Mouse (Mus musculus) kidney, embryonic 14.5 days (tissue): ENCODE results near the gene Cyp11a1. TPM values are rescaled to one million over a fixed set of nuclear protein-coding genes. Genes with fewer than 3 reads are reported as not detected.

Source experiments
- ATAC-seq: fragments of 200-750 bp; cut with Nextera tagmentation; 2 replicates; pipeline ENCODE4 v1.8.0; 2017; ENCODE audit warnings: moderate number of reproducible peaks, mild to moderate bottlenecking, moderate TSS enrichment, moderate library complexity; ENCODE audit not compliant: low FRiP score, low TSS enrichment
- H3K27ac ChIP-seq: fragments of 300-500 bp; sonication (generic); 2 replicates; pipeline ENCODE4 v1.5.1; 2014; ENCODE audit warnings: low read depth, mild to moderate bottlenecking, low read length, moderate library complexity, mixed read lengths
- H3K27me3 ChIP-seq: fragments of 300-500 bp; sonication (generic); 2 replicates; pipeline ENCODE4 v1.6.1; 2014; ENCODE audit warnings: mild to moderate bottlenecking, low read length; ENCODE audit not compliant: control insufficient read depth, insufficient read depth
- H3K36me3 ChIP-seq: fragments of 300-500 bp; sonication (generic); 2 replicates; pipeline ENCODE4 v1.6.1; 2014; ENCODE audit warnings: low read length, mixed read lengths; ENCODE audit not compliant: control insufficient read depth, insufficient read depth
- H3K4me1 ChIP-seq: fragments of 300-500 bp; sonication (generic); 2 replicates; pipeline ENCODE4 v1.6.1; 2014; ENCODE audit warnings: low read length, mixed read lengths; ENCODE audit not compliant: control insufficient read depth, insufficient read depth
- H3K4me2 ChIP-seq: fragments of 300-500 bp; sonication (generic); replicated peaks from 2 replicates; pipeline ENCODE4 v1.6.1; 2014; ENCODE audit warnings: low read depth, mild to moderate bottlenecking, low read length
- H3K4me3 ChIP-seq: fragments of 300-500 bp; sonication (generic); 2 replicates; pipeline ENCODE4 v1.5.1; 2014; ENCODE audit warnings: mild to moderate bottlenecking, low read length
- H3K9ac ChIP-seq: fragments of 300-500 bp; sonication (generic); 2 replicates; pipeline ENCODE4 v1.6.1; 2014; ENCODE audit warnings: low read depth, mild to moderate bottlenecking, low read length, moderate library complexity
- H3K9me3 ChIP-seq: fragments of 300-500 bp; sonication (generic); 2 replicates; pipeline ENCODE4 v1.6.1; 2016; ENCODE audit warnings: low read length; ENCODE audit not compliant: control insufficient read depth
- WGBS: fragments of 180-500 bp; shearing (Covaris S2); extraction: QIAGEN DNeasy Blood & Tissue Kit; methylation state at CpG from one replicate; pipeline ENCODE4 v1.1.7; 2014; 5-methylcytosine and 5-hydroxymethylcytosine counted together
- polyA plus RNA-seq: library from polyadenylated mRNA; unstranded; fragments of >200 nt; fragmentation: Nextera tagmentation; extraction: Ambion mirVana; gene quantifications from 2 replicates; pipeline ENCODE4 v1.2.1, GENCODE M21; 2014

Gene Cyp11a1
- 0.47 and 0.87 TPM in 2 replicates for polyA plus RNA-seq

GRCm38 (mm10) chr9:58005753-58006461 is at the start of gene Cyp11a1:
TSS of gene Cyp11a1 (plus strand) at chr9:58006411.
- Histone ChIP-seq H3K9me3 (no peaks in the 10 kb centered on the region), H3K36me3 (no peaks in the 10 kb centered on the region), H3K9ac (no peak within 1 kb of the TSS), H3K27me3 (no peaks in the 10 kb centered on the region), H3K27ac (no peak within 1 kb of the TSS), H3K4me3 (no peak within 1 kb of the TSS), H3K4me1 (peaks cover 14% of the 10 kb centered on the region), H3K4me2 (no peak within 1 kb of the TSS)
- 85% methylated on average over 16 of the region's 16 CpGs for whole genome bisulfite sequencing
- ATAC-seq, result no peak

GRCm38 (mm10) chr9:57956838-57957236 is 49.4 kb upstream of the Cyp11a1 start:
- Histone ChIP-seq H3K9ac (no peak overlapping the region), H3K4me1 (peaks cover under 1% of the 10 kb centered on the region; the same call in 1 of the 2 replicates), H3K9me3 (no peaks in the 10 kb centered on the region), H3K4me3 (no peak overlapping the region), H3K27me3 (no peaks in the 10 kb centered on the region), H3K4me2 (no peak overlapping the region), H3K36me3 (no peaks in the 10 kb centered on the region), H3K27ac (no peak overlapping the region)
- 47% methylated on average over 5 of the region's 5 CpGs for WGBS
- no peak for ATAC-seq

GRCm38 (mm10) chr9:57958615-57959014 is 47.6 kb upstream of the Cyp11a1 start:
- Histone ChIP-seq H3K4me2 (no peak overlapping the region), H3K4me3 (no peak overlapping the region), H3K9ac (no peak overlapping the region), H3K4me1 (peaks cover 9% of the 10 kb centered on the region; the same call in 1 of the 2 replicates), H3K27me3 (no peaks in the 10 kb centered on the region), H3K36me3 (no peaks in the 10 kb centered on the region), H3K9me3 (no peaks in the 10 kb centered on the region), H3K27ac (no peak overlapping the region)
- 81% methylated on average over 1 of the region's 1 CpGs for WGBS
- ATAC-seq, result no peak

GRCm38 (mm10) chr9:57959399-57959798 is 46.8 kb upstream of the Cyp11a1 start:
- H3K4me1 ChIP-seq, result peaks cover 9% of the 10 kb centered on the region; the same call in 1 of the 2 replicates
- no peaks in the 10 kb centered on the region for H3K36me3 ChIP-seq
- no peaks in the 10 kb centered on the region for H3K9me3 ChIP-seq
- H3K9ac ChIP-seq, result no peak overlapping the region
- H3K27me3 ChIP-seq, result no peaks in the 10 kb centered on the region
- 64% methylated on average over 10 of the region's 10 CpGs for WGBS
- H3K27ac ChIP-seq, result no peak overlapping the region
- H3K4me2 ChIP-seq, result no peak overlapping the region
- no peak overlapping the region for H3K4me3 ChIP-seq
- ATAC-seq, result no peak

GRCm38 (mm10) chr9:57959886-57960866 is 46.0 kb upstream of the Cyp11a1 start:
- Histone ChIP-seq H3K27ac (no peak overlapping the region), H3K36me3 (no peaks in the 10 kb centered on the region), H3K27me3 (no peaks in the 10 kb centered on the region), H3K9me3 (no peaks in the 10 kb centered on the region), H3K9ac (no peak overlapping the region), H3K4me2 (no peak overlapping the region), H3K4me1 (peaks cover 9% of the 10 kb centered on the region; the same call in 1 of the 2 replicates), H3K4me3 (no peak overlapping the region)
- ATAC-seq, result no peak
- WGBS, result 78% methylated on average over 17 of the region's 17 CpGs

- no peak overlapping the region for H3K9ac ChIP-seq
- WGBS, result 87% methylated on average over 15 of the region's 15 CpGs
- no peak; the same call in 1 of the 2 replicates for ATAC-seq
- peaks cover 9% of the 10 kb centered on the region; the same call in 1 of the 2 replicates for H3K4me1 ChIP-seq
- H3K36me3 ChIP-seq, result no peaks in the 10 kb centered on the region
- no peak overlapping the region for H3K4me3 ChIP-seq
- H3K9me3 ChIP-seq, result no peaks in the 10 kb centered on the region
- no peak overlapping the region for H3K4me2 ChIP-seq
- no peaks in the 10 kb centered on the region for H3K27me3 ChIP-seq
- no peak overlapping the region for H3K27ac ChIP-seq
These were observed 45.0 kb upstream of the Cyp11a1 start for GRCm38 (mm10) chr9:57961226-57961625.

GRCm38 (mm10) chr9:57961863-57962778 is 44.1 kb upstream of the Cyp11a1 start:
- 54% methylated on average over 17 of the region's 17 CpGs for WGBS
- H3K27ac ChIP-seq, result no peak overlapping the region
- no peak for ATAC-seq

GRCm38 (mm10) chr9:57963249-57963997 is 42.8 kb upstream of the Cyp11a1 start:
- ATAC-seq, result no peak
- H3K4me3 ChIP-seq, result no peak overlapping the region
- H3K4me2 ChIP-seq, result no peak overlapping the region
- no peaks in the 10 kb centered on the region for H3K27me3 ChIP-seq
- no peak overlapping the region for H3K27ac ChIP-seq
- WGBS, result 90% methylated on average over 4 of the region's 4 CpGs
- H3K36me3 ChIP-seq, result no peaks in the 10 kb centered on the region
- no peak overlapping the region for H3K9ac ChIP-seq
- peaks cover 9% of the 10 kb centered on the region; the same call in 1 of the 2 replicates for H3K4me1 ChIP-seq
- no peaks in the 10 kb centered on the region for H3K9me3 ChIP-seq

More at GRCm38 (mm10) chr9:57961863-57962778, 44.1 kb upstream of the Cyp11a1 start:
- H3K4me2 ChIP-seq, result no peak overlapping the region
- peaks cover 9% of the 10 kb centered on the region; the same call in 1 of the 2 replicates for H3K4me1 ChIP-seq
- no peak overlapping the region for H3K9ac ChIP-seq
- H3K4me3 ChIP-seq, result no peak overlapping the region
- H3K9me3 ChIP-seq, result no peaks in the 10 kb centered on the region
- no peaks in the 10 kb centered on the region for H3K36me3 ChIP-seq
- no peaks in the 10 kb centered on the region for H3K27me3 ChIP-seq
